10 mouse cellular contexts compared by ENCODE assay signal in genomic region chr6:51059923-51060847, GRCm38 (mm10).
DNase-seq lines count a peak whose midpoint lies in the region; ATAC-seq lines count a peak whose summit lies in the region.
"Had no signal": no experiment of that assay in that cellular context is flagged by ENCODE, and none has a peak within 500 bp of the region (broad histone marks: within the 10 kb centered on the region; RNA-seq: fewer than 3 reads in every experiment).

No protein-coding gene starts in this region.

- DNase-seq in midbrain, embryonic 11.5 days (ENCODE audit: low spot score, missing footprints), result no peak
- peak; percentile 47 for DNase-seq in embryo, embryonic 9.5 days (ENCODE audit: extremely low spot score)
- peak; percentile 50 for DNase-seq in yolk sac, embryonic 10.5 days (ENCODE audit: low spot score)
- no peak for DNase-seq in right cerebral cortex, postnatal 14 days
- no peak for DNase-seq in frontal cortex, postnatal 36 days (ENCODE audit: low spot score in 2 of 2)
- DNase-seq: gastrocnemius, postnatal 25 days; thymus, postnatal 14 days had no signal

- no peak overlapping the region for H3K4me3 ChIP-seq in midbrain, embryonic 11.5 days (ENCODE audit: low read depth, low read length)
- no peak overlapping the region for H3K4me3 ChIP-seq in midbrain, embryonic 15.5 days
- no peak overlapping the region for H3K4me3 ChIP-seq in hindbrain, embryonic 16.5 days (ENCODE audit: low read length)
- H3K4me3 ChIP-seq: intestine, embryonic 15.5 days had no signal

- H3K36me3 ChIP-seq in midbrain, embryonic 11.5 days (ENCODE audit: control insufficient read depth, insufficient read depth, low read length), result no peaks in the 10 kb centered on the region
- no peaks in the 10 kb centered on the region for H3K36me3 ChIP-seq in midbrain, embryonic 15.5 days (replicated peaks)
- H3K36me3 ChIP-seq in hindbrain, embryonic 16.5 days (ENCODE audit: control insufficient read depth, insufficient read depth, low read length), result no peaks in the 10 kb centered on the region
- H3K36me3 ChIP-seq: intestine, embryonic 15.5 days had no signal

- ATAC-seq in midbrain, embryonic 11.5 days (ENCODE audit: low FRiP score), result no peak
- ATAC-seq in midbrain, embryonic 15.5 days (replicated peaks), result no peak
- no peak for ATAC-seq in hindbrain, embryonic 16.5 days
- ATAC-seq: intestine, embryonic 15.5 days had no signal

- no peaks in the 10 kb centered on the region for H3K27me3 ChIP-seq in midbrain, embryonic 11.5 days (ENCODE audit: control insufficient read depth, insufficient read depth, low read length)
- no peaks in the 10 kb centered on the region for H3K27me3 ChIP-seq in midbrain, embryonic 15.5 days (replicated peaks)
- no peaks in the 10 kb centered on the region for H3K27me3 ChIP-seq in hindbrain, embryonic 16.5 days (replicated peaks; ENCODE audit: control insufficient read depth, insufficient read depth, low read length)
- H3K27me3 ChIP-seq: intestine, embryonic 15.5 days had no signal

- no peaks in the 10 kb centered on the region for H3K9me3 ChIP-seq in midbrain, embryonic 11.5 days (ENCODE audit: control insufficient read depth, low read length)
- H3K9me3 ChIP-seq in midbrain, embryonic 15.5 days, result no peaks in the 10 kb centered on the region
- H3K9me3 ChIP-seq in hindbrain, embryonic 16.5 days (ENCODE audit: control insufficient read depth, low read length), result no peaks in the 10 kb centered on the region
- H3K9me3 ChIP-seq: intestine, embryonic 15.5 days had no signal

- peak overlapping the region; percentile 2; the same call in 1 of the 2 replicates for H3K27ac ChIP-seq in midbrain, embryonic 11.5 days (ENCODE audit: low read depth, low read length)
- H3K27ac ChIP-seq in midbrain, embryonic 15.5 days, result no peak overlapping the region
- peak overlapping the region; percentile 26; the same call in 1 of the 2 replicates for H3K27ac ChIP-seq in hindbrain, embryonic 16.5 days (ENCODE audit: low read depth, low read length)
- H3K27ac ChIP-seq: intestine, embryonic 15.5 days had no signal

- no peak overlapping the region for H3K4me2 ChIP-seq in midbrain, embryonic 11.5 days
- no peak overlapping the region for H3K4me2 ChIP-seq in midbrain, embryonic 15.5 days
- H3K4me2 ChIP-seq in hindbrain, embryonic 16.5 days (ENCODE audit: low read length), result no peak overlapping the region
- H3K4me2 ChIP-seq: intestine, embryonic 15.5 days had no signal

- H3K9ac ChIP-seq in midbrain, embryonic 11.5 days (ENCODE audit: low read length), result no peak overlapping the region
- no peak overlapping the region for H3K9ac ChIP-seq in midbrain, embryonic 15.5 days
- no peak overlapping the region for H3K9ac ChIP-seq in hindbrain, embryonic 16.5 days (ENCODE audit: low read depth, low read length)
- H3K9ac ChIP-seq: intestine, embryonic 15.5 days had no signal

- peaks cover 24% of the 10 kb centered on the region; the same call in 1 of the 2 replicates for H3K4me1 ChIP-seq in midbrain, embryonic 11.5 days (ENCODE audit: control insufficient read depth, insufficient read depth, low read length)
- H3K4me1 ChIP-seq in midbrain, embryonic 15.5 days, result 0 out of 2 replicates have a peak, but pooled peaks cover 6% of the 10 kb centered on the region
- peaks cover 6% of the 10 kb centered on the region for H3K4me1 ChIP-seq in hindbrain, embryonic 16.5 days (ENCODE audit: control insufficient read depth, insufficient read depth, low read depth, low read length)
- H3K4me1 ChIP-seq: intestine, embryonic 15.5 days had no signal

- 53% methylated on average over 7 of the region's 7 CpGs for WGBS in midbrain, embryonic 11.5 days
- WGBS in midbrain, embryonic 15.5 days, result 52% methylated on average over 7 of the region's 7 CpGs
- WGBS in hindbrain, embryonic 16.5 days, result 63% methylated on average over 7 of the region's 7 CpGs

Comparison
In these comparisons a context has a peak if more than half of its experiments do, and no peak if none do; other contexts are left out.
1. DNase-seq: peak in embryo, embryonic 9.5 days (single experiment) and yolk sac, embryonic 10.5 days (single experiment); none in midbrain, embryonic 11.5 days (single experiment), right cerebral cortex, postnatal 14 days (single experiment) and frontal cortex, postnatal 36 days (0 of 2).